Mouse (Mus musculus) liver, embryonic 12.5 days (tissue): ENCODE measurements around the gene Bbx. TPM values are rescaled to one million over a fixed set of nuclear protein-coding genes. Genes with fewer than 3 reads are reported as not detected.
A peak's percentile ranks its signal among the peaks of the same experiment; 100 is the strongest.

Experiments used
- ATAC-seq: fragments of 200-750 bp; cut with Nextera tagmentation; 2 replicates; pipeline ENCODE4 v1.8.0; 2017; ENCODE audit warnings: moderate number of reproducible peaks, mild to moderate bottlenecking, moderate library complexity
- H3K27ac ChIP-seq: fragments of 300-500 bp; sonication (generic); 2 replicates; pipeline ENCODE4 v1.5.1; 2016; ENCODE audit warnings: mild to moderate bottlenecking
- H3K27me3 ChIP-seq: fragments of 300-500 bp; sonication (generic); replicated peaks from 2 replicates; pipeline ENCODE4 v1.6.1; 2016; ENCODE audit warnings: mild to moderate bottlenecking, moderate library complexity
- H3K36me3 ChIP-seq: fragments of 300-500 bp; sonication (generic); 2 replicates; pipeline ENCODE4 v1.6.1; 2016; ENCODE audit warnings: mild to moderate bottlenecking, moderate library complexity
- H3K4me1 ChIP-seq: fragments of 300-500 bp; sonication (generic); 2 replicates; pipeline ENCODE4 v1.6.1; 2016
- H3K4me2 ChIP-seq: fragments of 300-500 bp; sonication (generic); 2 replicates; pipeline ENCODE4 v1.6.1; 2016; ENCODE audit warnings: mild to moderate bottlenecking, moderate library complexity
- H3K4me3 ChIP-seq: fragments of 300-500 bp; sonication (generic); 2 replicates; pipeline ENCODE4 v1.5.1; 2016; ENCODE audit warnings: mild to moderate bottlenecking, moderate library complexity
- H3K9ac ChIP-seq: fragments of 300-500 bp; sonication (generic); 2 replicates; pipeline ENCODE4 v1.6.1; 2016; ENCODE audit warnings: mild to moderate bottlenecking, moderate library complexity
- H3K9me3 ChIP-seq: fragments of 300-500 bp; sonication (generic); replicated peaks from 2 replicates; pipeline ENCODE4 v1.6.1; 2016; ENCODE audit warnings: mild to moderate bottlenecking, moderate library complexity
- WGBS: fragments of 180-500 bp; shearing (Covaris S2); methylation state at CpG from one replicate; pipeline ENCODE4 v1.1.7; 2016; ENCODE audit not compliant: insufficient replicate concordance; 5-methylcytosine and 5-hydroxymethylcytosine counted together
- polyA plus RNA-seq: library from polyadenylated mRNA; unstranded; fragments of >200 nt; fragmentation: Nextera tagmentation; extraction: Ambion mirVana; gene quantifications from 2 replicates; pipeline ENCODE4 v1.2.1, GENCODE M21; 2016

Bbx gene
- polyA plus RNA-seq, 1 experiment from 2014 or later, result 12.1 TPM

- Histone ChIP-seq H3K27ac (no peak overlapping the region; the same call in 1 of the 2 replicates), H3K4me2 (peak overlapping the region; percentile 51), H3K36me3 (no peaks in the 10 kb centered on the region), H3K4me1 (peaks cover 22% of the 10 kb centered on the region), H3K9me3 (no peaks in the 10 kb centered on the region), H3K4me3 (peak overlapping the region; percentile 42), H3K27me3 (no peaks in the 10 kb centered on the region), H3K9ac (0 out of 2 replicates have a peak overlapping the region, but pooled peaks have one; percentile 4)
- WGBS, result 64% methylated on average over 17 of the region's 17 CpGs
- no peak for ATAC-seq
Measured at GRCm38 (mm10) chr16:50363443-50364188, 68.6 kb downstream of the Bbx start.

GRCm38 (mm10) chr16:50360631-50361030, 71.6 kb downstream of the Bbx start:
- no peaks in the 10 kb centered on the region for H3K9me3 ChIP-seq
- no peak overlapping the region for H3K9ac ChIP-seq
- no peak overlapping the region for H3K27ac ChIP-seq
- no peaks in the 10 kb centered on the region for H3K27me3 ChIP-seq
- ATAC-seq, result no peak
- H3K4me3 ChIP-seq, result no peak overlapping the region
- WGBS, result 72% methylated on average over 7 of the region's 7 CpGs
- H3K4me2 ChIP-seq, result no peak overlapping the region
- H3K4me1 ChIP-seq, result peaks cover 13% of the 10 kb centered on the region
- H3K36me3 ChIP-seq, result no peaks in the 10 kb centered on the region

- Histone ChIP-seq H3K36me3 (no peaks in the 10 kb centered on the region), H3K27me3 (no peaks in the 10 kb centered on the region), H3K4me3 (no peak overlapping the region), H3K9ac (no peak overlapping the region), H3K4me1 (no peaks in the 10 kb centered on the region), H3K9me3 (no peaks in the 10 kb centered on the region), H3K4me2 (no peak overlapping the region), H3K27ac (no peak overlapping the region)
- ATAC-seq, result no peak
- WGBS, result 86% methylated on average over 2 of the region's 2 CpGs
Measured at GRCm38 (mm10) chr16:50329684-50330083, 102.5 kb downstream of the Bbx start.

GRCm38 (mm10) chr16:50324746-50325145, 107.4 kb downstream of the Bbx start:
- Histone ChIP-seq H3K4me2 (no peak overlapping the region), H3K27ac (no peak overlapping the region), H3K4me3 (no peak overlapping the region), H3K4me1 (no peaks in the 10 kb centered on the region), H3K36me3 (no peaks in the 10 kb centered on the region), H3K9me3 (no peaks in the 10 kb centered on the region), H3K27me3 (no peaks in the 10 kb centered on the region), H3K9ac (no peak overlapping the region)
- WGBS, result 82% methylated on average over 2 of the region's 2 CpGs
- no peak for ATAC-seq

GRCm38 (mm10) chr16:50324292-50324691, 107.9 kb downstream of the Bbx start:
- Histone ChIP-seq H3K36me3 (no peaks in the 10 kb centered on the region), H3K27ac (no peak overlapping the region), H3K4me3 (no peak overlapping the region), H3K9me3 (no peaks in the 10 kb centered on the region), H3K27me3 (no peaks in the 10 kb centered on the region), H3K4me1 (no peaks in the 10 kb centered on the region), H3K9ac (no peak overlapping the region), H3K4me2 (no peak overlapping the region)
- ATAC-seq, result no peak
- WGBS, result 81% methylated on average over 6 of the region's 6 CpGs

GRCm38 (mm10) chr16:50321368-50321767, 110.8 kb downstream of the Bbx start:
- no peak overlapping the region for H3K4me2 ChIP-seq
- H3K36me3 ChIP-seq, result no peaks in the 10 kb centered on the region
- no peak overlapping the region for H3K27ac ChIP-seq
- 70% methylated on average over 3 of the region's 3 CpGs for WGBS
- H3K9me3 ChIP-seq, result no peaks in the 10 kb centered on the region
- no peak for ATAC-seq
- no peak overlapping the region for H3K9ac ChIP-seq
- no peak overlapping the region for H3K4me3 ChIP-seq
- H3K4me1 ChIP-seq, result 0 out of 2 replicates have a peak, but pooled peaks cover 3% of the 10 kb centered on the region
- H3K27me3 ChIP-seq, result no peaks in the 10 kb centered on the region

- no peak overlapping the region for H3K4me3 ChIP-seq
- H3K27ac ChIP-seq, result no peak overlapping the region
- WGBS, result 56% methylated on average over 3 of the region's 3 CpGs
- H3K9me3 ChIP-seq, result no peaks in the 10 kb centered on the region
- no peaks in the 10 kb centered on the region for H3K36me3 ChIP-seq
- H3K4me2 ChIP-seq, result no peak overlapping the region
- 0 out of 2 replicates have a peak, but pooled peaks cover 7% of the 10 kb centered on the region for H3K4me1 ChIP-seq
- H3K9ac ChIP-seq, result no peak overlapping the region
- ATAC-seq, result no peak
- no peaks in the 10 kb centered on the region for H3K27me3 ChIP-seq
Measured at GRCm38 (mm10) chr16:50318255-50318654, 113.9 kb downstream of the Bbx start.

- WGBS, result 84% methylated on average over 1 of the region's 1 CpGs
- Histone ChIP-seq H3K4me2 (no peak overlapping the region), H3K27me3 (no peaks in the 10 kb centered on the region), H3K9ac (no peak overlapping the region), H3K27ac (no peak overlapping the region), H3K36me3 (no peaks in the 10 kb centered on the region), H3K4me1 (0 out of 2 replicates have a peak, but pooled peaks cover 7% of the 10 kb centered on the region), H3K4me3 (no peak overlapping the region), H3K9me3 (no peaks in the 10 kb centered on the region)
- ATAC-seq, result no peak
Measured at GRCm38 (mm10) chr16:50315349-50315969, 116.7 kb downstream of the Bbx start.

- no peak for ATAC-seq
- Histone ChIP-seq H3K4me1 (0 out of 2 replicates have a peak, but pooled peaks cover 4% of the 10 kb centered on the region), H3K9ac (no peak overlapping the region), H3K27ac (no peak overlapping the region), H3K9me3 (no peaks in the 10 kb centered on the region), H3K4me2 (no peak overlapping the region), H3K4me3 (no peak overlapping the region), H3K36me3 (no peaks in the 10 kb centered on the region), H3K27me3 (no peaks in the 10 kb centered on the region)
- 79% methylated on average over 4 of the region's 4 CpGs for WGBS
Measured at GRCm38 (mm10) chr16:50311588-50311987, 120.6 kb downstream of the Bbx start.

- Histone ChIP-seq H3K9ac (no peak overlapping the region), H3K27ac (no peak overlapping the region), H3K4me3 (no peak overlapping the region), H3K4me2 (no peak overlapping the region), H3K36me3 (no peaks in the 10 kb centered on the region), H3K27me3 (no peaks in the 10 kb centered on the region), H3K9me3 (no peaks in the 10 kb centered on the region), H3K4me1 (no peaks in the 10 kb centered on the region)
- 72% methylated on average over 9 of the region's 9 CpGs for WGBS
- ATAC-seq, result no peak
Measured at GRCm38 (mm10) chr16:50309411-50310042, 122.7 kb downstream of the Bbx start.

- Histone ChIP-seq H3K36me3 (no peaks in the 10 kb centered on the region), H3K27ac (no peak overlapping the region), H3K4me3 (no peak overlapping the region), H3K9me3 (no peaks in the 10 kb centered on the region), H3K27me3 (no peaks in the 10 kb centered on the region), H3K4me2 (no peak overlapping the region), H3K4me1 (no peaks in the 10 kb centered on the region), H3K9ac (no peak overlapping the region)
- 78% methylated on average over 6 of the region's 6 CpGs for WGBS
- ATAC-seq, result no peak
Measured at GRCm38 (mm10) chr16:50308256-50308655, 123.9 kb downstream of the Bbx start.

- no peaks in the 10 kb centered on the region for H3K36me3 ChIP-seq
- no peaks in the 10 kb centered on the region for H3K27me3 ChIP-seq
- H3K9me3 ChIP-seq, result no peaks in the 10 kb centered on the region
- H3K4me2 ChIP-seq, result no peak overlapping the region
- H3K9ac ChIP-seq, result no peak overlapping the region
- no peak overlapping the region for H3K4me3 ChIP-seq
- no peak overlapping the region for H3K27ac ChIP-seq
- no peaks in the 10 kb centered on the region for H3K4me1 ChIP-seq
- ATAC-seq, result no peak
- 73% methylated on average over 4 of the region's 4 CpGs for WGBS
Measured at GRCm38 (mm10) chr16:50307231-50307630, 125.0 kb downstream of the Bbx start.
